Mouse (Mus musculus): ENCODE results near the gene Lrfn1. TPM values are rescaled to one million over a fixed set of nuclear protein-coding genes. Genes with fewer than 3 reads are reported as not detected.

The Lrfn1 gene
- polyA plus RNA-seq, 1 experiment = 2.5 TPM

DNA sequence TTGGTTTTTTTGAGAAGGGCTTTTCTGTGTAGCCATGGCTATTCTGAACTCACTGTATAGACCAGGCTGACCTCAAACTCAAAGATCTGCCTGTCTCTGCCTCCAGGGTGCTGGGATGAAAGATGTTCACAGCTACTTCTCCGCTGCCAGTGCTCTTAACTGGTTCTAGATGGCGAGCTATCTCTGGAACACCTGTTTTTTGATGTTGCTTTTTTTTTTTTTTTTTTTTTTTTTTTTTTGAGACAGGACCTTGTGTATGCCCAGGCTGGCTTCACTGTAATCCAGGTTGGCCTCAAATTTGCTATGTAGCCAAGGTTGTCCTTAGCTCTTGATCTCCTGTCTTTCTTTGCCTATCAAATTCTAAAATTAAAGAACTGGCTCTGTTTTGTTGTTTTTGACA is 13.0 kb upstream of the Lrfn1 start:
- 91% methylated on average over 2 of the region's 2 CpGs for WGBS
- Histone ChIP-seq H3K36me3 (ENCODE audit: control insufficient read depth, insufficient read depth, low read length) (no peaks in the 10 kb centered on the region), H3K4me3 (ENCODE audit: insufficient read depth, low read depth, low read length) (no peak overlapping the region), H3K27me3 (replicated peaks; ENCODE audit: control insufficient read depth, insufficient read depth, low read length) (no peaks in the 10 kb centered on the region), H3K27ac (ENCODE audit: insufficient read depth, low read depth, low read length) (no peak overlapping the region), H3K4me1 (ENCODE audit: control insufficient read depth, insufficient read depth, low read length) (peaks cover 3% of the 10 kb centered on the region; the same call in 1 of the 2 replicates)
- no peak for TF ChIP-seq CTCF (conservative IDR thresholded peaks at IDR 0.05; ENCODE audit: insufficient read depth, insufficient read length, low read depth, low read length)
- TF ChIP-seq POLR2A (IDR thresholded peaks at IDR 0.05; ENCODE audit: low read depth, low read length) = no peak
- no peak for DNase-seq

DNA sequence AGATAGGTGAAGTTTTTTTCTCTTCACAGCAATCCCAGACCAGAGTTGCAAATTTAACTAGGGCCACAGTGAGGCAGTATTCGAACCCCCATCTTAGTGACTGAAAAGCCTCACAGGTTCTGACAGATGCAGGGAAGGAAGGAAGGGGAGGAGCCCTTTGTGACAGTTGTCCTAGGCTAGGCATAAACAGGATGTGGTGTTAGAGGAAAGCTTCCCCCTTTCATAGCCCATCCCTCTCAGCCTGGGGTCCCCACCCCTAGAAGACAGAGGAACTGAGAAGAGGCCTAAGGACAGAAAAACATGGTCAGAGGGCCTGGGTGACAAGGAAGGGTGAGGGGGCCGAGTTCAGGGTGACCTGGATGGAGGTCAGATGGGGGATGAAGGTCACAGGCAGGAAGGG is 11.0 kb upstream of the Lrfn1 start:
- Histone ChIP-seq H3K36me3 (ENCODE audit: control insufficient read depth, insufficient read depth, low read length) (no peaks in the 10 kb centered on the region), H3K4me3 (ENCODE audit: insufficient read depth, low read depth, low read length) (peak overlapping the region; percentile 16; the same call in 1 of the 2 replicates), H3K27ac (ENCODE audit: insufficient read depth, low read depth, low read length) (peak overlapping the region; percentile 71; the same call in 1 of the 2 replicates), H3K4me1 (ENCODE audit: control insufficient read depth, insufficient read depth, low read length) (peaks cover 3% of the 10 kb centered on the region; the same call in 1 of the 2 replicates), H3K27me3 (replicated peaks; ENCODE audit: control insufficient read depth, insufficient read depth, low read length) (no peaks in the 10 kb centered on the region)
- TF ChIP-seq POLR2A (IDR thresholded peaks at IDR 0.05; ENCODE audit: low read depth, low read length) (no peak), CTCF (conservative IDR thresholded peaks at IDR 0.05; ENCODE audit: insufficient read depth, insufficient read length, low read depth, low read length) (no peak)
- WGBS = 36% methylated on average over 2 of the region's 2 CpGs
- DNase-seq = peak; percentile 73

DNA sequence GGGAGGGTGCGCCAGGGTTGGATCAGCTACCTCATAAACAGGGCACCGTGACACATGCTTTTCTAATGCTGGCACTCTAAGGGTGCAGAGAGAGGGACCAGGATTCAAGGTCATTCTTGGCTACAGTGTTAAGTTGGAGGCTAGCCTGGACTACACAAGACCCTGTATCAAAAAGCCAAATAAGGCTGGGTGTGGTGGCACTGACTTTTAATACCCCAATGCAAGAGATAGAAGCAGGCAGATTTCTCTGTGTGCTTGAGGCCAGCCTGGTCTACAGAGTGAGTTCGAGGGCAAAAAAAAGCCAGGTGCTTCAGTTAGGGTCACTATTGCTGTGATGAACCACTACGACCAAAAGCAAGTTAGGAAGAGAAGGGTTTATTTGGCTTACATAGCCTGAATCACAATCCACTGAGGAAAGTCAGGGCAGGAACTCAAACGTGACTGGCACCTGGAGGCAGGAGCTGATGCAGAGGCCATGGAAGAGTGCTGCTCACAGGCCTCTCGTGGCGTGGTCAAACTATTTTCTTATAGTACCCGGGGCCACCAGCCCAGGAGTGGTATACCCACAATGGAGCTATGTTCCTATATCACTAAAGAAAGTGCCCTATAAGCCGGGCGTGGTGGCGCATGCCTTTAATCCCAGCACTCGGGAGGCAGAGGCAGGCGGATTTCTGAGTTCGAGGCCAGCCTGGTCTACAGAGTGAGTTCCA is 9.8 kb upstream of the Lrfn1 start:
- no peak overlapping the region for H3K4me3 ChIP-seq (ENCODE audit: insufficient read depth, low read depth, low read length)
- peaks cover 3% of the 10 kb centered on the region; the same call in 1 of the 2 replicates for H3K4me1 ChIP-seq (ENCODE audit: control insufficient read depth, insufficient read depth, low read length)
- 88% methylated on average over 14 of the region's 14 CpGs for WGBS
- no peak for DNase-seq
- no peaks in the 10 kb centered on the region for H3K36me3 ChIP-seq (ENCODE audit: control insufficient read depth, insufficient read depth, low read length)
- no peaks in the 10 kb centered on the region for H3K27me3 ChIP-seq (replicated peaks; ENCODE audit: control insufficient read depth, insufficient read depth, low read length)
- no peak overlapping the region for H3K27ac ChIP-seq (ENCODE audit: insufficient read depth, low read depth, low read length)
- TF ChIP-seq CTCF (conservative IDR thresholded peaks at IDR 0.05; ENCODE audit: insufficient read depth, insufficient read length, low read depth, low read length) (no peak), POLR2A (IDR thresholded peaks at IDR 0.05; ENCODE audit: low read depth, low read length) (no peak)

DNA sequence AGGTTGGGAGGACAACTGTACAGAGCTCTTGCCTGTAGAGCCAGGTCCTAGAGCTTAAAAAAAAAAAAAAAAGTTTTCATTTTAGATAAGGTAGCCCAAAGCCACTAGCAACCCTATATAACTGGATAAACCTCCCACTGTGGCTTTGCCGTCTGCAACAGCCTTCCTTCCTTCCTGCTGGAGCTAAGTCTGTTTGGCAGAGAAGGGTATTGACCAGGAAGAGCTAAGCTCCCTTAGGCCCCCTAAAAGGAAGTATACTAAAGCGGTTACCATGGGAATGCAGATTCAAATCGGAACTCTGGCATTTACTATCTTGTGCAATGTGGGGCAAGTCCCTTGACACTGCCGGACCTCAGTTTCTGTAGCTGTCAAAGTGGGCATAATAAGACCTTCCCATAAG is 9.1 kb upstream of the Lrfn1 start:
- no peak for DNase-seq
- H3K27ac ChIP-seq (ENCODE audit: insufficient read depth, low read depth, low read length) = no peak overlapping the region
- no peaks in the 10 kb centered on the region for H3K27me3 ChIP-seq (replicated peaks; ENCODE audit: control insufficient read depth, insufficient read depth, low read length)
- TF ChIP-seq CTCF (conservative IDR thresholded peaks at IDR 0.05; ENCODE audit: insufficient read depth, insufficient read length, low read depth, low read length) = no peak
- TF ChIP-seq POLR2A (IDR thresholded peaks at IDR 0.05; ENCODE audit: low read depth, low read length) = no peak
- no peaks in the 10 kb centered on the region for H3K36me3 ChIP-seq (ENCODE audit: control insufficient read depth, insufficient read depth, low read length)
- WGBS = 37% methylated on average over 4 of the region's 4 CpGs
- H3K4me1 ChIP-seq (ENCODE audit: control insufficient read depth, insufficient read depth, low read length) = 0 out of 2 replicates have a peak, but pooled peaks cover under 1% of the 10 kb centered on the region
- H3K4me3 ChIP-seq (ENCODE audit: insufficient read depth, low read depth, low read length) = no peak overlapping the region

DNA sequence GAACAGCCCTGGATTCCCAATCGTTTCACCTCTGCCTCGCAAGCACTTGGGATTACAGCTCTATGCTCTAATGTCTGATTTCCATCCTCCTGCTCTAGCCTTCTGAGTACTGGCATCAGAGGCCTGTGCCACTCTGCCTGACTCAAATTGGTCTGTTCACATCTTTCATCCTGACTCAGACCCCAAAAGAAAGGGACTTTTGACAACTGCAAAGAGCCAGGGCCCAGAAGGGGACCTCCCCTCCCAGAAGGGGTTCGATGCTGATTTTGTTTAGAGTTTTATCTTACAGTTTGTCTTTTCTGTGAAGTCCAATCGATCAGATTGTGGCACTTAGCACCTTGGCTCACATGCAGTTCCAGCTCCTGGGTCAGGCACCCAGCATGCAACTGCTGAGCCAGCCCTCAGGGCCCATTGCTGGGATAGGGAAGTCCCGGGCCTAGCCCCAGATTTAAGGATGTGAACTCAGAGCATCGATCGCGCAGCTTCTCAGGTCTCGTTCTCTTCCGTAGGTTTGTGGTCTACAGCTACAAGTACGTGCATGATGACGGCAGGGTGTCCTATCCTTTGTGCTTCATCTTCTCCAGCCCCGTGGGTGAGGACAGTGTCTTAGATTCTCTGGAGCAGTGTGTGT is 7.3 kb upstream of the Lrfn1 start:
- TF ChIP-seq CTCF (conservative IDR thresholded peaks at IDR 0.05; ENCODE audit: insufficient read depth, insufficient read length, low read depth, low read length) = no peak
- TF ChIP-seq POLR2A (IDR thresholded peaks at IDR 0.05; ENCODE audit: low read depth, low read length) = no peak
- Histone ChIP-seq H3K4me1 (ENCODE audit: control insufficient read depth, insufficient read depth, low read length) (no peaks in the 10 kb centered on the region), H3K4me3 (ENCODE audit: insufficient read depth, low read depth, low read length) (no peak overlapping the region), H3K36me3 (ENCODE audit: control insufficient read depth, insufficient read depth, low read length) (no peaks in the 10 kb centered on the region), H3K27me3 (replicated peaks; ENCODE audit: control insufficient read depth, insufficient read depth, low read length) (no peaks in the 10 kb centered on the region), H3K27ac (ENCODE audit: insufficient read depth, low read depth, low read length) (no peak overlapping the region)
- 91% methylated on average over 13 of the region's 13 CpGs for WGBS
- no peak for DNase-seq

DNA sequence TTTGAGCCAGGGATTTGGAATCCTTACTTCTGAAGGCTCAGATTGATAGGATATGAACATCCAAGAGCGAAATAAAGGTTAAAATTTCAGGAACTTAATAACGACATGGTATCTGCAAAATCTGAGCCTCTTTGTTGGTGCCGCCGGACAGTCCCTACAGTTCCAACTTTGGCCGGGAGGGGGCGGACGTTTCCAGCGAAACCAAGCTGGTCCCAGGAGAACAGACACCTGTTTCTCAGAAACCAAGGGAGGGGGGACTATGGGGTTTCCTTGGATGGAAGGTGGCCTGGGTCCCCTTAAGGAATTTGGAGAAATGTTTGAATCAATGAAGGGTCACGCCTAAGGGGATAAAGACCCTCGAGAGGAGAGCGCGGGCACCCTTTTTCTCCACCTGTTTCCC is 5.3 kb upstream of the Lrfn1 start:
- DNase-seq = peak; percentile 76
- 11% methylated on average over 12 of the region's 12 CpGs for WGBS

DNA sequence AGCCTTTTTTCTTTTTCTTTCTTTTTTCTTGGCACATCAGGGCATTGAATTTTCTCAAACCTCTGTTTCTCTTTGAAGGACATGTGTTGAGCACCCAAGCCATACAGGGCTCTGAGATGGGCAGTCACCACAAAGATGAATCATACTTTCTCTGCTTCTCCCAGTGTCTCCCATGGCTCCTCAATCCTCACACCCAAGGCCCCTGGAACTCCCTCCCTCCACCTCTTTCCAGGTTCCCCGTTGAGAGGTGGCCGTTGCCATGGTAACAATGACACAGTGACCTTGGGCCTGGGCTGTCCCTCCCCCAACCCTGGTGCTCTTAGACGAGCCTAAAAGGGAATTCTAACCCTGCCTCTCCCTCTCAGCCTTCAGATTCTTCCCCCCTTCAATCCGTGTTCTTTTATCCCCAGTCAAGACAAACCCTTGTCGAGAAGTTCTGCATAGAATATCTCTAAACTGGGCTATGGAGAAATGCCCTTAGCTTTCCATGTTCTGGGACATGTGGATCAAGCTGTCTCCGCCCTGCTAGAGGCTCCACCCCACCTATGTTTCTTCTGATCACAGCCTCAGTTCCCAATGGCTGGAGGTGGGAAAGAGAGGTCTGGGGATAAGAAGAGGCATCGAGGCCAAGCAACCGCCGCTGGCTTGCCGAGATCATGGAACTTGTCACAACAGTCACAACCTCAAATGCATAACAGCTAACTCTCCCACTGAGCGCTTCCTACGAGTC is 4.5 kb upstream of the Lrfn1 start:
- Histone ChIP-seq H3K27ac (ENCODE audit: insufficient read depth, low read depth, low read length) (peak overlapping the region; percentile 55), H3K4me3 (ENCODE audit: insufficient read depth, low read depth, low read length) (no peak overlapping the region), H3K27me3 (replicated peaks; ENCODE audit: control insufficient read depth, insufficient read depth, low read length) (no peaks in the 10 kb centered on the region), H3K4me1 (ENCODE audit: control insufficient read depth, insufficient read depth, low read length) (no peaks in the 10 kb centered on the region), H3K36me3 (ENCODE audit: control insufficient read depth, insufficient read depth, low read length) (no peaks in the 10 kb centered on the region)
- DNase-seq = peak; percentile 33
- 41% methylated on average over 12 of the region's 12 CpGs for WGBS
- no peak for TF ChIP-seq CTCF (conservative IDR thresholded peaks at IDR 0.05; ENCODE audit: insufficient read depth, insufficient read length, low read depth, low read length)
- TF ChIP-seq POLR2A (IDR thresholded peaks at IDR 0.05; ENCODE audit: low read depth, low read length) = no peak

More for the DNA sequence above, 5.3 kb upstream of the Lrfn1 start:
- no peak overlapping the region for H3K4me3 ChIP-seq (ENCODE audit: insufficient read depth, low read depth, low read length)
- no peaks in the 10 kb centered on the region for H3K4me1 ChIP-seq (ENCODE audit: control insufficient read depth, insufficient read depth, low read length)
- H3K27ac ChIP-seq (ENCODE audit: insufficient read depth, low read depth, low read length) = no peak overlapping the region
- TF ChIP-seq CTCF (conservative IDR thresholded peaks at IDR 0.05; ENCODE audit: insufficient read depth, insufficient read length, low read depth, low read length) = peak; percentile 77
- no peak for TF ChIP-seq POLR2A (IDR thresholded peaks at IDR 0.05; ENCODE audit: low read depth, low read length)
- H3K36me3 ChIP-seq (ENCODE audit: control insufficient read depth, insufficient read depth, low read length) = no peaks in the 10 kb centered on the region
- no peaks in the 10 kb centered on the region for H3K27me3 ChIP-seq (replicated peaks; ENCODE audit: control insufficient read depth, insufficient read depth, low read length)
